Mouse (Mus musculus) c-Kit-positive CD71-positive TER-119-positive erythroid progenitor cells, embryonic 14.5 days (primary cell): ENCODE measurements around the gene Mars.
"Not testable (repeated sequence)": the region's sequence is repeated elsewhere in the genome, so short reads cannot be mapped to it uniquely, and the experiment has no call there.

Source experiments
- DNase-seq: peaks from one replicate; pipeline ENCODE4 v3.0.0-alpha.2; 2013; ENCODE audit warnings: low spot score

Mars gene

DNA sequence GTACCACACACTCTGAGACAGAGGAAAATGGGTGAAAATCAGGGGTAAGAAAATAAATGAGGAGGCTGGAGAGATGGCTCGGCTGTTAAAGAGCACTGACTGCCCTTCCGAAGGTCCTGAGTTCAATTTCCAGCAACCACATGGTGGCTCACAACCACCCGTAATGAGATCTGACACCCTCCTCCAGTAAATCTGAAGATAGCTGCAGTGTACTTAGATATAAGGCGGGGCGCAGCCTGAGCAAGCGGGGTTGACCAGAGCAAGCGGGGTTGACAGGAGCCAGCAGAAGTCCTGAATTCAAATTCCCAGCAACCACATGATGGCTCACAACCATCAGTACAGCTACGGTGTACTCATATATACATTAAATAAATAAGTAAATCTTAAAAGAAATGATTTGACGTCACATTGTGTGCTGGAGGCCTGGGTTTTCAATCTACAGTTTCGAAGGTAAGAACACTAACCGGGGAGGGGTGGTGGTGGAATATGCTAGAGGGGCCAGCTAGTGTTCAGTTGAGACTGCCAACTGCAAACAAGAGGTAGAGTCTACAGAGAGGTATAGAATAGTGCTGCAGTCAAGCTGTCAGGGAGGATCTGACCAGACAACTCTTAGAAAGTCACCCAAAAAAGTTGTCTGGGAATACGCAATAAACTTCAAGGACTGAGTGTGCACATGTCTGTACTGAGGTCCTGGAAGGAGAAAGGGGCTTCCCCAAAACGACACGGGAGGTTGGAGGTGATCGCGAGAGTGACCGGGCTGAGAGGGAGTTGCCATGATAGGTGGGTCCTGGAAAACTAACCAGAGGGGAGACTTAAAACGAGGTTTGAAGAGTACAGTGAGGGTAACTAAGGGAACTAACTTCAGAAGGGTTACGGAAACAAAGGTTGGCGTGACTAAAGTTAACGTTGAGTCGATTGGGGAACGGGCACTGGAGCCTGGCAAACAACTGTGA, 787 bp downstream of the Mars start:
- peak; percentile 59 for DNase-seq

GRCm38 (mm10) chr10:127309167-127309566, 2.4 kb downstream of the Mars start:
- not testable (repeated sequence) for DNase-seq

DNA sequence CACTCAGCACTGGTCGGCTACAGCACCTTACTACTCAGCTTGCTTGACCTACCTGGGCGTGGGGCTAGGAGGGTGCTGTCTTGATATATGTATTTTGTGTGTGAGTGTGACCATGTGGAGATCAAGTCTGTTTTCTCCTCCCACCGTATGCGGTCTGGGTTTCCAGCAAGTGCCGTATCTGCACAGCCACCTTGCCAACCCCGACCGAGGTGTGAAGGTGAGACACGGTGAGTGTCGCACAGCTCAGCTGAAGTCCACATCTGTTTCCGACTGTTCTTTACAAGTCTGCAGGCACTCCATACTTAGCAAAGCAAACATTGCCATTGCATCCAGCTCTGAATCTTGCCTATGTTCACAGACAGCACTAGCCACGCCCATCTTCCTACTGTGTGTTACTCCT, 8.4 kb downstream of the Mars start:
- DNase-seq: no peak

- no peak for DNase-seq
Observed at GRCm38 (mm10) chr10:127300361-127300760, 11.2 kb downstream of the Mars start.

GRCm38 (mm10) chr10:127297015-127297871, 14.3 kb downstream of the Mars start:
- DNase-seq: no peak

GRCm38 (mm10) chr10:127295986-127296794, 15.4 kb downstream of the Mars start:
- DNase-seq: no peak

- DNase-seq: no peak
Observed at GRCm38 (mm10) chr10:127294895-127295510, 16.6 kb downstream of the Mars start.

- no peak for DNase-seq
Observed at GRCm38 (mm10) chr10:127293590-127294113, 17.9 kb downstream of the Mars start.

- no peak for DNase-seq
Observed at GRCm38 (mm10) chr10:127292987-127293538, 18.5 kb downstream of the Mars start.

GRCm38 (mm10) chr10:127291881-127292638, 19.5 kb downstream of the Mars start:
- DNase-seq: peak; percentile 84

DNA sequence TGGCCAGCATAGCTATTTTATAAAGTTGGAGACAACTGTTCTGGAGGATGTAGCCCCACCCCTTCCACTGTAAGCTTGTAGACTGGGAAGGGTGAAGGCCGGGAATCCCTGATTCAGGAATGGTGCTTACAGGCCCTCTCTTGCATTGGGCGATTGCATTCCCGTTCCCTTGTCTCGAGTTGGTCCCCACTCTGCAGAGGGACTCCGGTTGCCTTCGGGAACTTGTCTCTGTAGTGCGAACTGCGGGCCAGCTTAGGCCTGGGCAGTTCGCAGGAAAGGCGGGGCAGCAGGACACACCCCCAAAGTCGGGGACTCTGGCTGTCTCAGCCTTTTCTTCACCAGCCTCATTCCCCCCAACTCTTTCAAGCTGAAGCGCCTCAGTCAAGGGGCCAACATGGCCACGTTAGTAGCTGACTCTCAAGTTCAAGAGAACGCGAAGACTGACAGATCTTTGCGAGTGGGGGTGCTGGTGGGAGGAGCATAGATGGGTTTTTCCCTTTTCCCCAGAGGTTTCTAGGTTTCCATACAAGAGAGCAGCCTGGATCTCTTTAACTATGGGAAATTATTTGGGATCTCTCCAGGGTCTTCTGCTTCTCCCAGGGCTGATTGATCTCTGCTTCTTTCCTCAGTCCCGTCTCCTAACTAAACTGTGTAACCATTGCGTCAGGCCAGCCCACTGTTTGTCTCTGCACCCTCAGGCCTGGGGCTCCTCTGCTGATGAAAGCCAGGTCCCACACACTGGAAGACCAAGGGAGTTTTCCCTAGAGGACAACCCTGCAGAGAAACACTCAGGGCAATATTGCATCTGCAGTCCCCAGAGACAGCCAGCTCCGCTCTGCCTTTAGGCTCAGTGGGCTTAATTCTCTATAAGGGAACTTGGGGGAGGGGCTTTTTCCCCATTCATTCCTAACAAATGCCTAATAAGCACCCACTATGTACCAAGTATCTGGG, 20.4 kb downstream of the Mars start:
- peak; percentile 70 for DNase-seq

- DNase-seq: peak; percentile 100
Observed at GRCm38 (mm10) chr10:127290307-127290929, 21.2 kb downstream of the Mars start.

DNA sequence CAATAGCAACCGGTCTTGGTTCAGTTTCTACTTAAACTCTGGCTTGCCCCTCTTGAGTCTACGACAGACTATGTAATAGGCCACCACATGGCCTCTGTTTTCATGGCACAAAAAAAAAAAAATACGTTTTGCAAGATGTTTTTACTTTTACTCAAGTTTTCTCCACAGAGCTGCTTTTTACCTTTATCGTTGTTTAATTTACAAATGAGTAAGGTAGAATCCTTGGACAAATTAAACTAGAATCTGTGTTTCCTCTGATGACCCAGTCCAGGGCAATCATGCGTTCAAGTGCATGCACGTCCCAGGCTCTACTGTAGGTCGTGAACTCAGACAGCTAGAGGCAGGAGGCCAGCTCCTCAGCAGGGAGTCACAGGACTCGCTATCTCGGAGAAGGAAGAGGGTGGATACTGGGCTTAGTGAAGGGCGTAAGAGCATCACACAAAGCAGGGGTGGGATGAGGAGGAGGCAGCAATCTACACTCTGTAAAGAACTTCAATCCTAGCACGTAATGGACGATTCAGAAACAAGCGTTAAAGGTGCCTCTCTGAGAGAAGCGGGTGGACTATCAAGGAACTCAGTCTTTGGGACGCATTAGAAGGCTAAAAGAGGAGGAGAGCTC, 21.9 kb downstream of the Mars start:
- DNase-seq: peak; percentile 78

DNA sequence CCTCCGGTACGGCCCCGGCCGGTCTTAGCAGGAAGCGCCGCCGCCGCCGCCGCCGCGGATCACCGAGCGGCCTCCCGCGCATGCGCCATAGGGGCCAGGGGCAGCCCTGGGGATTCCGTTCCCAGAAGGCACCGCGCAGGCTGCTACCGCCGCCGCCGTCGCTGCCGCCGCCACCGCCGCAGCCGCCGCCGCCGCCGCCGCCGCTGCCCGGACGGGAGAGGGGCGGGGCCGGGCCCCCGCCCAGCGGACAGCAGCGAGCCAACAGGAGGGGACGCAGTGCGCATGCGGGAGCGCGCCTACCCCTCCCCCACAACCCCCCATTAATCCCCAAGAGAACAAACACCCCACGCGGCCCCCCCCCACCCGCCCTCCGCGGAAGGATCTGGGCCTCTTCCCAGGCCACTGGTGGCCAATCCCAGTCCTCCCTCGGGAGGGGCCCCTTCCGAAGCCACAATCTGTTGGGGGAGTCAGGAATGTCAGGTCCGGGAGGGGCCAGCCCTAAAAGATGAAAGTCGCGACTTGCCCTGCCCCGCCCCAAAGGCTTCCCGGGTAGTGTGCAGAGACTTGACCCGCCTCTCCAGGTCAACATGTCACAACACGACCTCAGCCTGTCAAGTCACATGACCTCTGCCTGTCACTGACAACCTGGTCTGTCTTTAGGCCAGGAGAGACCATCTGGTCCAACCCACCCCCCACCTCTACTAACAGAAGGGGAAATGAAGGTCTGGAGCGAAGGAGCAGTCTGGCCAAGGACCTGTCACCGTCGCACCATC, 22.6 kb downstream of the Mars start, which contains the start of gene Mbd6:
Gene Mbd6, minus strand, starts transcription at position 219 of the 773 bp plus-strand sequence.
- peak; percentile 84 for DNase-seq

DNA sequence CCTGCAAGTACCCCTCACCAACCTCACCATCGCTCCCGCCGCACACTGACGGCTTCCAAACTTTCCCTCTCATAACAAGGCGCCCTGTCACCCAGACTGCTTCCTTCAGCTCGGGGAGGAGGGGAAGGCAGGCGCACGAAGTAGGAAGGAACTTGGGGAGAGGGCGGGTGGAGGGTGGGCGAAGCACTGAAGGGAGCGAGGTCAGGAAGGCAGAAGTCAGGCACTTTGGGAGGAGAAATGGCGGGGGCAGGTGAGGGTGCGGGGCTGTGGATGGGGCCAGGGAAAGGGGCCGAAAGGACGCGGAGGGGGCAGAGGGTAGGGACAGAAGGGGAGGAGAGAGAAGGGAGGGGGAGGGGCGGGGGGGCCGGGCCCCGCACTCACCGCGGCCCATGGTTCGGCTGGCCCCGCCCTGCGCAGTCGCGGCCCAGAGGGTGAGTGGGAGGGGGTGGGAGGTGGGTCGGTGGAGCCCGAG, 23.2 kb downstream of the Mars start:
- no peak for DNase-seq

DNA sequence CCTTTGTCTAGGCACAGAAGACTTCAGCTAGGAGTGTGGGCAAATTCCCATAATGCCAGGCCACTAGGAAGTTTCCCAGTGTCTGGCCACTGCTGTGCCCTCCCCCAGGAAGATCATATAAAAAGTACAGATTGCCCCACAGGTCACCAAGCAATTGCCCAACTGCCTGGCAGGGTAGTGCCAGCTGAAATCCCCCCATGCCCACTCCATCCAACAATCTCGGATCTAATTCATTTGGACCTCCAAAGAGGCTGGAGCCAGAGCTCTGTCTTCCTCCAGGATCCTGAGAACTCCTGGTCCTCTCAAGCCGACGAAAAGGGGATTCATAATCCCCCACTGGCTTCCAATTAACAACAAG, 23.7 kb downstream of the Mars start:
- DNase-seq: no peak
